In genomic region chr1:37636169-37636568, GRCm38 (mm10) we compare ENCODE assay signal across 10 mouse cellular contexts.
DNase-seq lines count a peak whose midpoint lies in the region; TF ChIP-seq lines count a peak whose summit lies in the region.
"Had no signal": no experiment of that assay in that cellular context is flagged by ENCODE, and none has a peak within 500 bp of the region (broad histone marks: within the 10 kb centered on the region; RNA-seq: fewer than 3 reads in every experiment).

No protein-coding gene starts in this region.

- no peaks in the 10 kb centered on the region for H3K27me3 ChIP-seq in cerebellum, adult 2 months (ENCODE audit: control insufficient read depth, insufficient read depth, low read length)
- peaks cover 0 to 8% of the 10 kb centered on the region in 2 experiments; a peak in 3 of 4 replicates for H3K27me3 ChIP-seq in MEL (ENCODE audit: control insufficient read depth in 1 of 2, insufficient read depth in 2 of 2, low read length in 2 of 2)
- H3K27me3 ChIP-seq: lung, embryonic 15.5 days; neural tube, embryonic 12.5 days had no signal

- peak; percentile 70 for TF ChIP-seq RAD21 in MEL (IDR thresholded peaks at IDR 0.05; ENCODE audit: low read depth, low read length)

- H3K27ac ChIP-seq in cerebellum, adult 2 months (ENCODE audit: insufficient read depth, low read length) = no peak overlapping the region
- H3K27ac ChIP-seq in left cerebral cortex, adult 2 months = no peak overlapping the region
- H3K27ac ChIP-seq in MEL (ENCODE audit: control insufficient read depth, low read depth, low read length) = no peak overlapping the region
- H3K27ac ChIP-seq: lung, embryonic 15.5 days; neural tube, embryonic 12.5 days had no signal

- H3K4me3 ChIP-seq in cerebellum, adult 2 months (replicated peaks; ENCODE audit: insufficient read depth, low read depth, low read length) = no peak overlapping the region
- no peak overlapping the region for H3K4me3 ChIP-seq in left cerebral cortex, adult 2 months
- H3K4me3 ChIP-seq in MEL (ENCODE audit: control insufficient read depth in 1 of 2, insufficient read depth in 1 of 2, low read depth in 2 of 2, low read length in 2 of 2) = no peak overlapping the region
- H3K4me3 ChIP-seq: lung, embryonic 15.5 days; neural tube, embryonic 12.5 days had no signal

- peak; percentile 57 to 75 for DNase-seq in cerebellum, postnatal 14 days
- DNase-seq in cerebellum, adult 2 months = no peak
- DNase-seq in left cerebral cortex, adult 2 months (ENCODE audit: extremely low spot score in 1 of 2, low spot score in 2 of 2) = no peak
- DNase-seq in left cerebral cortex, postnatal 25 days (ENCODE audit: low spot score in 2 of 2) = no peak
- peak; percentile 61 for DNase-seq in MEL (ENCODE audit: low read depth, low spot score)
- DNase-seq in lung, postnatal 10 days = peak; percentile 44
- DNase-seq in gastrocnemius, postnatal 4 days (ENCODE audit: low spot score in 2 of 2) = no peak
- DNase-seq in testis, postnatal 10 days (ENCODE audit: low spot score) = no peak

- no peak for TF ChIP-seq POLR2A in cerebellum, adult 2 months (IDR thresholded peaks at IDR 0.05; ENCODE audit: borderline replicate concordance, insufficient read depth, low read length)
- TF ChIP-seq POLR2A in MEL (IDR thresholded peaks at IDR 0.05; ENCODE audit: control insufficient read depth in 1 of 2, insufficient read depth in 1 of 2, low read depth in 1 of 2, low read length in 2 of 2, poor library complexity in 1 of 2) = no peak

- no peaks in the 10 kb centered on the region; the same call in 1 of the 2 replicates for H3K4me1 ChIP-seq in cerebellum, adult 2 months (ENCODE audit: control insufficient read depth, insufficient read depth, low read length)
- no peaks in the 10 kb centered on the region for H3K4me1 ChIP-seq in MEL (ENCODE audit: control insufficient read depth in 1 of 2, insufficient read depth in 2 of 2, low read length in 2 of 2)
- H3K4me1 ChIP-seq: neural tube, embryonic 12.5 days had no signal

- H3K9ac ChIP-seq in MEL (ENCODE audit: control insufficient read depth, low read depth, low read length, poor library complexity, severe bottlenecking) = no peak overlapping the region
- H3K9ac ChIP-seq: lung, embryonic 15.5 days; neural tube, embryonic 12.5 days had no signal

- no peak; the same call in 1 of the 2 replicates for TF ChIP-seq CTCF in cerebellum, adult 2 months (IDR thresholded peaks at IDR 0.05; ENCODE audit: borderline replicate concordance, insufficient read depth, low read depth, low read length)
- peak; percentile 54 for TF ChIP-seq CTCF in left cerebral cortex, adult 2 months (IDR thresholded peaks at IDR 0.05)
- peak; percentile 53 to 83 (median 66) for TF ChIP-seq CTCF in MEL (IDR thresholded peaks at IDR 0.05 in 2 of 3, conservative IDR thresholded peaks at IDR 0.05 in 1 of 3; ENCODE audit: control insufficient read depth in 1 of 3, insufficient read depth in 1 of 3, low read depth in 2 of 3, low read length in 3 of 3, poor library complexity in 1 of 3, severe bottlenecking in 1 of 3)

- TF ChIP-seq EP300 in MEL (IDR thresholded peaks at IDR 0.05; ENCODE audit: low read depth in 1 of 2, low read length in 2 of 2) = no peak

- H3K36me3 ChIP-seq in MEL (ENCODE audit: control insufficient read depth in 1 of 2, insufficient read depth in 2 of 2, low read length in 2 of 2) = no peaks in the 10 kb centered on the region
- H3K36me3 ChIP-seq: lung, embryonic 15.5 days; neural tube, embryonic 12.5 days had no signal

- H3K9me3 ChIP-seq in MEL (replicated peaks; ENCODE audit: insufficient read depth, low read length) = no peaks in the 10 kb centered on the region
- H3K9me3 ChIP-seq: lung, embryonic 15.5 days; neural tube, embryonic 12.5 days had no signal

- intact Hi-C loops in left cerebral cortex, adult 2 months (cut with DNase I) = loop anchor here (5.0 to 10.0 kb wide), 3 partner anchors 94 to 891 kb away; partner anchors contain the start of gene Mgat4a
- intact Hi-C loops in left cerebral cortex, postnatal 25 days (cut with DNase I) = loop anchor here (2.0 to 10.0 kb wide), 4 partner anchors 164 to 901 kb away; no protein-coding TSS in a partner anchor

- H3K79me2 ChIP-seq in MEL (ENCODE audit: control insufficient read depth, insufficient read depth, low read length, poor library complexity) = no peaks in the 10 kb centered on the region

- 75% methylated on average over 1 of the region's 2 CpGs for WGBS in cerebellum, adult 2 months

TF ChIP-seq in MEL, 35 proteins besides CTCF, POLR2A, EP300 and RAD21:
- TF ChIP-seq MAZ (IDR thresholded peaks at IDR 0.05; ENCODE audit: low read depth, low read length) (no peak), SMC3 (IDR thresholded peaks at IDR 0.05; ENCODE audit: low read depth, low read length) (peak; percentile 64), ZC3H11A (IDR thresholded peaks at IDR 0.05; ENCODE audit: low read depth, low read length) (peak; percentile 55; the same call in 1 of the 2 replicates)

Comparison
In these comparisons a context has a peak if more than half of its experiments do, and no peak if none do; other contexts are left out.
1. DNase-seq: peak in cerebellum, postnatal 14 days (2 of 2), MEL (single experiment) and lung, postnatal 10 days (single experiment); none in cerebellum, adult 2 months (0 of 2), left cerebral cortex, adult 2 months (0 of 2), left cerebral cortex, postnatal 25 days (0 of 2), gastrocnemius, postnatal 4 days (0 of 2) and testis, postnatal 10 days (single experiment).